Mouse (Mus musculus): ENCODE results near the gene Srsf7.
A peak's percentile ranks its signal among the peaks of the same experiment; 100 is the strongest.
"Not testable (repeated sequence)": the region's sequence is repeated elsewhere in the genome, so short reads cannot be mapped to it uniquely, and the experiment has no call there.

Srsf7 gene

DNA sequence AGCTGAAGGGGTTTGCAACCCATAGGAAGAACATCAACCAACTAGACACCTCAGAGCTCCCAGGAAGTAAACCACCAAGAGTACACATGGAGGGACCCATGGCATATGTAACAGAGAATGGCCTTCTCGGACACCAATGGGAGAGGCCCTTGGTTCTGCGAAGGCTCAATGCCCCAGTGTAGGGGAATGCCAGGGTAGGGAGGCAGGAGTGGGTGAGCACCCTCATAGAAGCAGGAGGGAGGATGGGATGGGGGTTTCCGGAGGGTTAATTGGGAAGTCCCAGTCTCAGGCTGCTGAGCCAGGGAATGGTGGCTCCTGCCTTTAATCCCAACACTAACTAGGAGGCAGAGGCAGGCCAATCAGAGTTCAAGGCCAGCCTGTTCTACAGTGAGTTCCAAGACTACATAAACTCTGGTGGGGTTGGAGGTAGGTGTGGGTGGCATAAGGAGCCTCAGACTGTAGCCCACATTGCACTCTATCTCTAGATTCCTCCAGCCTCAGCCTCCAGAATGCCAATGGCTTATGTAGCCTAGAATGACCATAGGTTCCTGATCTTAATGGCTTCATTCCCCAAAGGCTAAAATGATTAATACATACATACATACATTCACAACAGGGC is 7.8 kb downstream of the Srsf7 start:
- no peak for DNase-seq (ENCODE audit: low spot score in 2 of 2)

DNA sequence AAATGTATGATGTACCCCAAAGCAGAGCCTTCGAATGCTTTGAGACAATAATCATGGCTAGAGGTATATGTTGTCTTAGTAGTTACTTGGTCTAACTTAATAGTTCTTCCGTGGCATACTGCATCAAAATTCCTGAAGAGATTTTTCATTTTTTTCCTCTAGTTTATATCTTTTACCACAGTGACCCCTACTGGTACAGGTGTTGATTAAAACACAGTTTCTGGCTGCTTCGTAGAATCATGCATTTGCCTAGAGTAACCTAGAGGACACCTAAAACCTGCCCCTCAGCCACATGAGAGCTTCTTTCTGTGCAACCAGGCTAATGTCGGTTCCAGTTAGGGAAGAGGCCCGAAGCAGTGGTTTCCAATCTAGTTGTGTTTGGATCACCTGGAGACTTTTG is 14.0 kb downstream of the Srsf7 start:
- no peak for DNase-seq (ENCODE audit: low spot score in 2 of 2)

DNA sequence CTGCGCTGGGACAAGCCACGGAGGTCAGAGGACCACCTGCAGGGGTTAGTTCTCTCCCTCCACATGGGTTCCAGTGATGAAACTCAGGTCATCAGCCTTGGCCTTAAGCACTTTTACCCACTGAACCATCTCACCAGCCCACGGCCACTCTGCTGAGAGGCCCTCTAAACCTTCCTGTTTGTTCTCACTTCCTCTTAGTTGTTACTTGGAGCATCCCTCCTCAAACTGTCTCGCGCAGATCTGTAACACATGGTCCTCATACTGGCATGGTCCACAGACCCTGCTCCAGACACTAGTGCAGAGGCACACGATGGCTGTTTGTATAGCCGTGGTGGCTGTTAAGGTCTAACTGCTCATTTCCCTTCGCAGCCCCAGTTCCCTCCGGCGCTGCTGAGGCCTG is 23.5 kb downstream of the Srsf7 start:
- no peak for DNase-seq (ENCODE audit: low spot score in 2 of 2)

DNA sequence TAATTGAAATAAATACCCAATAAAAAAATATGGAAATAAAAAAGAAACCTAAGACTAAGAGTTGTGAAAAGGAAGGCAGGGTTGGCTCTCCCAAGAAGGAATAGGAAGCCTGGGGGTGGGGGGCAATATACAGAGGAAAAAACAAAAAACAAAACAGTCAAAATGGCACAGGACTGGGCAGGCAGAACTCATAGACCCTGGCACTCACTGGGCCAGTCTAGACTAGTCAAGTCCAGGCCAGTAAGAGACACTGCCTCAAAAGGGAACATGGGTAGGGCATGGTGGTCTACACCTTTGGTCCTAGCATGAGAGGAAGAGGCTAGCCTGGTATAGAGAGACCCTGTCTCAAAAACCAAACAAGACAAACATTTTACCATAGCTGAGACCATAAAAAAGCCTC is 26.6 kb downstream of the Srsf7 start:
- no peak for DNase-seq (ENCODE audit: low spot score in 2 of 2)

DNA sequence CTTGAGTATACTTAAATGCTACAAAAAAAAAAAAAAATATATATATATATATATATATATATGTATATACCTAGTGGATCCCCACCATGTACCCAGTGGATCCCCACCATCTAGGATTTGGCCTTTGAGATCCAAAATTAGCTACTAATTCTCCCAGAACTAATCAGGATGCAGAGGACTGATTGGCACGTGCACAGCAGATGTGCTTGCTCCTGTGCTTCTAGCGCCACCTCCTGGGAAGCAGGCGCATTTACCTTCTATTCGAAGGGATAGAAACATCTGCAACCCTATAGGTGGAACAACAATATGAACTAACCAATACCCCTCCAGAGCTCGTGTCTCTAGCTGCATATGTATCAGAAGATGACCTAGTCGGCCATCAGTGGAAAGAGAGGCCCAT is 27.1 kb downstream of the Srsf7 start:
- DNase-seq (ENCODE audit: low spot score in 2 of 2), result peak; percentile 58 to 74

DNA sequence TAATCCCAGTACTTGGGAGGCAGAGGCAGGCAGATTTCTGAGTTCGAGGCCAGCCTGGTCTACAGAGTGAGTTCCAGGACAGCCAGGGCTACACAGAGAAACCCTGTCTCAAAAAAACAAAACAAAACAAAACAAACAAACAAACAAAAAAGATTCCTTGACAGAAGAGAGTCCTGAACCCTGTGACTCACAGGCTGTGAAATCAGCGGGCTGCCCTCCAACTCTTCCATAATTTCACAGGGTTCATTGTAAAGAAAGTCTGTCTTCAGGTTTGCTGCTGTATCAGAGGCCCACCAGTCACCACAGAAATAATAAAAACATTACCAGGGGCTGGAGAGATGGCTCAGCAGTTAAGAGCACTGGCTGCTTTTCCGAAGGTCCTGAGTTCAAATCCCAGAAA is 28.3 kb downstream of the Srsf7 start:
- not testable (repeated sequence) for DNase-seq (ENCODE audit: low spot score in 2 of 2)

DNA sequence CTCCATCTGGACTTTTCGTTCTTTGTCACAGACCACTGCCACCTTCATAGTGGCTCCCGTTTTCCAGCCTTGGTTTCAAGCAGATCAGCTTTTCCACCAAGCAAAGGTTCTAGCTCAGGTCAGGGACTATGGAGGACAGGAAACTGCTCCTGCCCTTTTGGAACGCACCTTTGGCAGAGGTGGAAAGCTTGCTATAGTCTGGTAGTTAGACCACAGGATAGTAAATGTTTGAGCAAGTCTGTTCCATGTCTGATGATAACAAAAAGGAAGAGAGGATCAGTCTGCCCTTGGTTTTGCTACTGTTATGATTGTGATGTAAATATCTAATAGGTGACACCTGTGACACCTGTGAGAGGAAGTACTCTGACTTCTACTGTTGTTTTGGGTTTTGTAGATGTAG is 31.1 kb downstream of the Srsf7 start:
- DNase-seq (ENCODE audit: low spot score in 2 of 2), result no peak

DNA sequence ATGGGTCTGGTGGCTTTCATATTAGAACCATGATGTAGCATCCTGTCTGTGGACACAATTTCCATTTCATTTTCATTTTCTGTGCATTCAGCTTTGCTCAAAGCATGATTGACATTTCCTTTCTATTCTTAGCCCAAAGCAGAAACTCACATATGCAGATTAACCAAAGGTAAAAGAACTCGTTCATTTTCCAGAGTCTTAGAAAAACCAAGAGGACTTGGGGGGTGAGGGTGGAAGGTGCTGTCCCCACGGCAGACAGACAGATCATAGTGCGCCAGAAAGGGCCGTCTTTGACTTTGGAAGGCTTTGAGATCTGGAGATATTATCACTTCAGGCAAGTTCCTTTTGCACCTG is 31.7 kb downstream of the Srsf7 start:
- no peak for DNase-seq (ENCODE audit: low spot score in 2 of 2)

DNA sequence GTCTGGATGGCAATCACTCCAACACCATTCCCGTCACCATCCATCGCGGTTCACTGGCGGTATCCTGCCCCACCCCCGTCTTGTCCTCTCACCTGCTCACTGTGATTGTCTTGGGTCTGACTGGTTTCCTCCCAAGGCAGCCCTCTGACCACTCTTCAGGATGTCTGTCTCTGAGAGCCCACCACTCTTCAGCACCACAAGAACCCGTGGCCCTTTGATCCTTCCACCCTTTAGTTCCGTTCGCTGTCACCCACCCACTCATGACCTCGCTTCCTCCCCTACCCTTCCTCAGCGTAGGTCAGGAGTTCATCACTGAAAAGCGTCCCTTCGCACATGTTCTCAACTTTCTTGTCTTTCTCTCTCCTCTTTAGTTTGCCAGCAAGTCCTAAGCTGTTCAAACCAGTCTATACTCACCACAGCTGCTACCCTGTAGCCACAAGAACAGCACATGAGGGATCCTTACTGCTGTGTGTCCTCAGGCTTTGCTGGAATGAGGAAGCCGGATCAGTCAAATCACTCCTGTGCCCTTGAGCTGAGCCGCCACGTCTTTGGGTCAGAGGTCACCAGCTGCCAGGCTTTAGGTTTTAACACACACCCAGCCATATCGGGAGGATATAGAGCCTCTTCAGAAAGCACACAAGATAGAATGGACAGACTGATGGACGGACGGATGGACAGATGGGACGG is 32.3 kb downstream of the Srsf7 start:
- DNase-seq (ENCODE audit: low spot score in 2 of 2), result no peak

DNA sequence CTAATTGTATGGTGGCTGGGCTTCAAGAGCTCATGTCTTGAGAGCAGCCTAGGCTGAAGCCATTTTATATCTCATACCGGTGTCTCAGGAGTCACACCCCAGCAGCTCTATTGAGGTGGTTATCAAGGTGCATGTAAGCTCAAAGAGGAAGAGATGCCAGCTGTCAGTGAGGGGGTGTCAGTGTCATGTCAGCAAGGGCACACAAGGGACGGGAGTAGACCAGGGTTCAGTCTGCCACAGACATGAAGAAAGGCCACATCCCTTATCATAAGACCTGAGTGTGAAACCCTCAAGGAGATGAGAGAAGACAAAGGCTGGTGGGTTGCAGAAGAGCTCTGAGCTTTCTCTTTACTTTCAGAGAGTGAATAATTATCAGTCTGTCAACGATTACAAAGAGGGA is 33.0 kb downstream of the Srsf7 start:
- no peak for DNase-seq (ENCODE audit: low spot score in 2 of 2)

DNA sequence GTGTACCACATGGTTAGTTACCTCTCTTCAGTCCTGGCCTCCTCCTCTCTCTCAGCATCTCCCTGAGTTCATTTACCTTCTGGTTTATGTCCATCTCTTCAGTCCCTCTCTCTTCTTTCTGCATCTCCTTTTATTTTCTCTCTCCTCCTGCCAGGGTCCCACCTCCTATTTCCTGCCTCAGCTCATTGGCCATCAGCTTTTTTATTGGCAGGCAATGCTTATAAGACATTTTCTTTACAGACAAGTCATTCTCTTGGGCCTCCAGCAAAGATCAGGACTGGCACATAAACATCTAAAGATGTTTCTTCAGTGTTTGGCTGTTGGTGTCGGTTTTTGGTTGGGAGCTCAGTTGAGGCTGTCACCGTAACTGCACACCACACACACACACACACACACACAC is 33.4 kb downstream of the Srsf7 start:
- DNase-seq (ENCODE audit: low spot score in 2 of 2), result no peak

DNA sequence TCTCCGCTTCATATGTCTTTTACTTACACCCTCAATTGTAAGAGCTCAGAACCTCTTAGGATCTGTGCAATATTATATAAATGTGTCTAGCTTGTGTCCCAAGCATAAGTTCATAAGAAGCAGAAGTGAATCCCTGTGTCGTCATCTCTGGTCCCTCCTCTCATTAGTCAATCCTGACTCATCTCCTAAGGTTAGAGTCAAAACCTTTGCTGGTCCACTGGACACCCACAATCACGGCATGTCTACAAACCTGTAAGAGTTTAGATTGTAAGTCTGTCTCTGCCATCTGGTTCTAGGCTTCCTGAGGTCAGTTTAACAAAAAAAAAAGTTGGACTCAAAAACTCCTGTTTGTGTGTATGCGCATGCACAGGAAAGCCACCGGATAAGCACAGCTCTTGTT is 34.3 kb downstream of the Srsf7 start:
- no peak for DNase-seq (ENCODE audit: low spot score in 2 of 2)

DNA sequence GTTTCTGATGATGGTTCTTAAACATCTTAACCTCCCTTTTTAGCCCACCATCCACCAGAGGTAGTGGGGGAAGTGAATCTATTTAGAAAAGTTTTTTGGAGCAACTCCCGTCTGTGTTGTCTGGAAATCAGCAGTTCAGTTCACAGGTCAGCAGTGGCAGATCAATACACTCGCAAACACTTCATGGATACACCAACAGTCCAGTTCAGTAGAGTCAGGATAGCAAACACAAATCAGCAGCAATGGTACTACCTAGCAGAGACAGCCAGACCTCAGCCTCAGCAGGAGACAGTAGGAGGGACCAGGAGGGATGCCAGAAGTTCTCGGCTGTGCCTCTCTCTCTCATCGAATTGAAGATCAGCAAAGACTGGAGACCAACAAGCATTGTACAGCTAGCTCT is 35.2 kb downstream of the Srsf7 start:
- DNase-seq (ENCODE audit: low spot score in 2 of 2), result no peak

DNA sequence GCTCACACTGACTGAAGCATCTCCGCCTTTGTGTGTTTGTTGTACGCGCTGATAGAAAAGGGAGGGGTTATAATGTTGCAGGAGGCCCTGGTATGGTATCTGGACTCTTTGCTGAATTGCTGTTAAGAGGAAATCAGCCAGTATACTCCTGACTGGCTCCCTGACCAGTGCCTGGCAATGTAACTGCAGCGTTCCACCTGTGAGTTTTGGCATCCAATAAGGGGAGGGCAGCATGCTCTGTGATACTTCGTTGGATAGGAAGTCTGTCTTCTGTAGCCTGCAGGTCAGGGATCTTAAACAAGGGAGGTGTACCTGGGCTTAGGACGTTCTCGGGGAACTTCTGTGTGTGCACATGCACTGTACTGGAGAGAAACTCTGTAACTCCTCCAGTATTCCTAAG is 36.2 kb downstream of the Srsf7 start:
- no peak for DNase-seq (ENCODE audit: low spot score in 2 of 2)

DNA sequence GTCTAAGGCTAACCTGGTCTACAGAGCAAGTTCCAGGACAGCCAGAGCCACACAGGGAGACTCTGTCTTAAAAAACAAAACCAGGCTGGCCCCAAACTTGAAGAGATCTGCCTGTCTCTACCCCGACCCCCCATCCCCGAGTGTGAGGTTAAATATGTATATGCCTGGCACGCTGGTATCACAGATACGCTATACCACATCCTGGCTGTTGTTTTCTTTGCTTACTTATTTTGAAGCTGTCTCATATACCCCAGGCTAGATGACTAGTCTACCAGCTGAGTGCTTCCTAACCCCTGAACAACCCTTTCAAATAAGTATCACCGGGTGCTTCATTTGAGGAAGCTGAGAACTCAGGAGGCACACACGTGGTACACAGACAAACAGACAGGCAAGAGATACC is 37.3 kb downstream of the Srsf7 start:
- no peak for DNase-seq (ENCODE audit: low spot score in 2 of 2)

DNA sequence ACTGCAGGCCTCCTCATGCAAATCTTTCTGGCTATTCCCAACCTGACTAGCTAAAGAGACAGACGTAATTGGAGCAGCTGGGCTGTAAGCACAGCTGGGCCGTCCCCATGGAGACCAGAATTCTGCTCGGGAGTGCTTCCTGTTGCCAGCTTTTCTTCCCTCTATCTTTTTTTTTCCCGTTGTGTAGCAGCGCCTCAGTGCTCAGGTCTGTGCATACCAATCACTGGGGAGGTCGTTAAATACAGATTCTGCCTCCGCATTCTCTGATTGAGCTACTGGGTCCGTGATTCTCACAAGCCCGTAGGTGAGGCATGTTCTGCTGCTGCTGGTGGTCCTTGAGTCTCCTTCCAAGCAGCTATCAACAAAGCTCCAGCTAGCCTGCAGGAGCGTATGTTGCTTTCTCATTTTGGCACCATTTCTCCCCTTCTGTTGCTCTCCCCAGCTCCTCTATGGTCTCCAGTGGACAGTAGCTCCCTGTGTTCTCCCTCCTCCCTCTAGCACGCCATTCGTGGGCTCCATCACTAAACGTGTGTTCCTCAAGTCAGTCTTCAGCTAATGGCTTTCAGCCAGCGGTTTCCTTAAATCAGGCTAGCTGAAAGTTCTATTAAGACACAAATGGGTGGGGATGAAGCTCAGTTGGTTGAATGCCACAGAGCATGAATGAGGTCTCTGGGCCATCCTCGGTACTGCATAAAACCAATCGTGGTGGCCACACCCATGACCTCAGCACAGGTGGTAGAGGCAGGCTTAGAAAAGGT is 38.5 kb downstream of the Srsf7 start:
- DNase-seq (ENCODE audit: low spot score in 2 of 2), result peak in 1 of 2 experiments; percentile 39

DNA sequence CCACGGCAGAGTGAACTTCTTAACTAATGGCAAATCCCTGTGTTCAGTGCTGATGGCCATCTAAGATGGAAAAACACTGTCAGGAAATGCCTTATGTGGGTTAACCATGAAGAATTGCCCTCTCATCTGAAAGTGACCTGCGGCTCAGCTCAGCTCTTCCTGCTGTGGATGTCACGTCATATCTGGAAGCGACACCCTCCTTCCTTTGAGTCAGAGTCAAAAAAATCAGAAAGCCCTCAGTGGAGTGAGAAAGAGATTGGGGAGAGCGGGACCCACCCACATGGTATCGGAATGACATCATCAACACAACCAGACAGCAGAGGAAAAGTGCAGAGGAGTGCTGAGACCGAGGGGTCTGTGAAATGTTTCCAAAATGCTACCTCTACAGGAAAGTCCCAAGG is 39.3 kb downstream of the Srsf7 start:
- DNase-seq (ENCODE audit: low spot score in 2 of 2), result no peak

DNA sequence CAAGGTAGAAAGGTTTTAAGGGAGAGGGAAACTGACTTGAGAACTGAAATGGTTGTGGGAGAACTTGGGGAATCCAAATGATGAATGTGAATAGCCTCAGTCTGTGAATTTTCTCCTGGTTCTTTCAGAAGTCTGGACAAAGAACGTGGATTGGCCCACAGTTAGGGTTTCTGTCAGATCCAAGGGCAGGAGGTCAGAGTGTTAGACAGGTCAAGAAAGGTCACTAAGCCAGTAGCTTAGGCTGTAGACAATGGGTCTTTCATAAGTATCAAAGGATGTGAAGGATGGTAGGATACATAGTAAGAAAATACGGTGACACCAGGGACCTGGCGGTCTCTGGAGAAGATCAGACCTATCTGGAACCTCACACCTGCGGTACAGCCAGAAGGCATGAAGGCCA is 39.7 kb downstream of the Srsf7 start:
- no peak for DNase-seq (ENCODE audit: low spot score in 2 of 2)

DNA sequence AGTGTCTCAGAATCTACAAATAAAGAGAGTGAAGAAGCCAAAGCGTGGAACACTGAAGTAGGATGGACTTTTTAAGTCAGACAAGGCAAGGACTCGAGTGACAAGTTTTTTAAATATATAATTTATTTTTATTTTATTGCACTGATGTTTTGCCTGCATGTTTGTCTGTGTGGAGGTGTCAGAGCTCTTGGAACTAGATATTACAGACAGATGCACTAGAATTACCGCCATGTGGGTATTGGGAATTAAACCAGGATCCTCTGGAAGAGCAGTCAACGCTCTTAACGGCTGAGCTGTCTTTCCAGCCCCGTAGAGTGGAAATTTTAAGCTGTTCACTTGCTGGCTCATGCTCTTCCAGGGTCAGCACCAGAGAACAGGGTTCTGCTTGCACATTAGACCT is 40.8 kb downstream of the Srsf7 start:
- DNase-seq (ENCODE audit: low spot score in 2 of 2), result no peak

DNA sequence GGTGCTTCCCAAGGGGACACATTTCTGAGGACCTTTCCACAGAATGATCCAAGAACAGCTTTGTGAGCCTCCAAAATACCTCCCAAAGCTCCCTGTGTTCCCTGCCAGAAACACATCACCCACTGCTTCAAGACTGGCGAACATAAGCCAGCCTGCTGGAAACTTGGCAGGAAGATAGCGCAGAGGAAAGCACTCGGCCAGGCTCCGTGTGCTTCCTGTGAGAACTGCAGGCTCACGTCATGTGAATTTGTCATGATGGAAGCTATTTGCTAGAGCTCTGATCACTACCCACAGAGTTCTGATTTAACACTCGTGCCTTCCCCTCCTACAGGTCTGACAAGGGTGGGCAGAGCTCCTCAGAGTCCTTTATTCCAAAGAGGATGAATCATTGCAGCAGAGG is 41.4 kb downstream of the Srsf7 start:
- peak in 1 of 2 experiments; percentile 44 for DNase-seq (ENCODE audit: low spot score in 2 of 2)

DNA sequence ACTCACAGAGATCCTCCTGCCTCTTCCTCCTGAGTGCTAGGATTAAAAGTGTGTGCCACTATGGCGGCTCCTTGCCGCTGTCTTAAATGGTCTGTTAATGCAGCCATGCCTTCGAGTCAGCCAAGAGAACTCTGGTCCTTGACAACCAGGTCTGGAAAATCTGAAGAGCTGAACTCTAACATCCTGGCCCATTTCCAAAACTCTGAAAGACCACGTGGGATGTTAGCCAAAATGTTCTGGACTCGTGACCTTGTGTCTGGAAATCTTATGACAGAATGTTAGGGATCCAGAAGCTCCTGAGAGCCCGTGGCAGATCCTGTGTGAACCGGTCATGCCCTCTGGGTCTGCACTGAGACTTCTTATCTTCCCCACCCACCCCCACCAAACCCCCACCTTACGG is 43.1 kb downstream of the Srsf7 start:
- DNase-seq (ENCODE audit: low spot score in 2 of 2), result no peak

DNA sequence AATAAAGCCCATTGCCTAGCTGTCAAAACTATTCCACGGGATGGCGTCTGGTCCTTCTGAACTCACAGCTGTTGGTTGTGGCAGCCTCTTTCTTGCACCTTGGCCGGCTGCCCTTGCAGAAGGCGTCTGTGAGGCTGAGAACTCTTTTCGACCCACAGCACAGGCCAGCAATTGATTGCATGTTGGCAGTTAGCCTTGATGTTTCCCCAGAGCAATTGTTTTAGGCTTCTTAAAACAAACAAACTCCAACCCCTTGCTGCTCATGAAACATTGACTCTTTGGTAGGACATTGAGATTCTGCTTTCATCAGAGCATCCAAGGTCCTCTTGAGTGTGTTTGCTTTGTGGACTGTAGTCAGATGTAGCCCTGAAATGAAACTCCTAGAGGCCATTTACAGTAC is 46.7 kb downstream of the Srsf7 start:
- DNase-seq (ENCODE audit: low spot score in 2 of 2), result peak in 1 of 2 experiments; percentile 71

DNA sequence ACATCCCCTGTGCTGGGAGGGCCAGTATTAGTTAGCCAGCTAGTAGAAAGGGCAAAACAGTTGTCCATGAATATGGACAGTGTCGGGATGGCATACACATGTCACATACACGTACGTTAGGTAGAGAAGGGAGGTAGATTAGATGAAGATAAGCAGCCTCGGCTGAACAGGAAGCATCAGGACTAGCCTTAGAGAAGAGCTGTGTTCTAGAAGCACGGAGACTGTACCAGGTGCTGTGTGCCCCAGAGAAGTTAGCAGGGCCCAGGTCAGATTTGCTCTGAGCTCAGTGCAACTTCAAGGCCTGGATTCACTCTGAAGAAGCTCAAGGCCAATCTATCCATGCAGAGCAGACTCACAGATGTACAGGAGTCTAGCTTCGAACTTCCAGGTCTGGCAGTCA is 49.6 kb downstream of the Srsf7 start:
- no peak for DNase-seq (ENCODE audit: low spot score in 2 of 2)
